Mouse (Mus musculus): Measurements from ENCODE around the gene Trim33.

GRCm38 (mm10) chr3:103386292-103387031, 107.4 kb downstream of the Trim33 start:
- no peak for TF ChIP-seq CTCF (IDR thresholded peaks at IDR 0.05; ENCODE audit: control insufficient read depth, insufficient read depth, insufficient read length)
- no peak for TF ChIP-seq MYOD1 (IDR thresholded peaks at IDR 0.05; ENCODE audit: control insufficient read depth, insufficient read length, low read depth)
- TF ChIP-seq MYOG (IDR thresholded peaks at IDR 0.05; ENCODE audit: control insufficient read depth, extremely low read depth, insufficient read length), result no peak
- peak; percentile 14 for TF ChIP-seq USF1 (IDR thresholded peaks at IDR 0.05; ENCODE audit: low read depth)
- TF ChIP-seq FOSL1 (IDR thresholded peaks at IDR 0.05; ENCODE audit: insufficient read depth, low read length, poor library complexity, severe bottlenecking), result no peak
